Mouse (Mus musculus): ENCODE results near the gene Efna4.

Gene Efna4

GRCm38 (mm10) chr3:89332013-89332412 lies 5.8 kb downstream of the Efna4 start:
- DNase-seq (ENCODE audit: extremely low read depth, insufficient read length, low spot score): no peak

GRCm38 (mm10) chr3:89331561-89331960 lies 6.3 kb downstream of the Efna4 start:
- DNase-seq (ENCODE audit: extremely low read depth, insufficient read length, low spot score): no peak

DNA sequence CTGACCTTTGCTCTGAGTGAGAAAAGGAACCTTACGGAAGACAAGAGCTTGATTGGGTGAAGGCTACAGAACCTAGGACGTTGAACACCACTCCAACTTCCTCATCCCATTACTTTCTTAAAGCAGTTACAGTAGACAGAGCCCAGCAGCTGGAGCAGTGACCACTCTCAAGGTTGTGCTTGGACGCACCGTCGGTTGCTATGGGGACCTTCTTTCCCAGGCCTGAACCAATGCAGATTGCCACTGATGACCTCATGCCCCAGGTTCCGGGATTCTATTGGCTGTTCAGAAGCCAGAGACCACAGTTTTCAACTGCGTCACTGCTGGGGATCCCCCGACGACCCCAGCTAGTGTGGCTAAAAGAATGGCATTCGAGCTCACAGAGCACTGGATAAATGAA lies 6.9 kb downstream of the Efna4 start:
- no peak for DNase-seq (ENCODE audit: extremely low read depth, insufficient read length, low spot score)

DNA sequence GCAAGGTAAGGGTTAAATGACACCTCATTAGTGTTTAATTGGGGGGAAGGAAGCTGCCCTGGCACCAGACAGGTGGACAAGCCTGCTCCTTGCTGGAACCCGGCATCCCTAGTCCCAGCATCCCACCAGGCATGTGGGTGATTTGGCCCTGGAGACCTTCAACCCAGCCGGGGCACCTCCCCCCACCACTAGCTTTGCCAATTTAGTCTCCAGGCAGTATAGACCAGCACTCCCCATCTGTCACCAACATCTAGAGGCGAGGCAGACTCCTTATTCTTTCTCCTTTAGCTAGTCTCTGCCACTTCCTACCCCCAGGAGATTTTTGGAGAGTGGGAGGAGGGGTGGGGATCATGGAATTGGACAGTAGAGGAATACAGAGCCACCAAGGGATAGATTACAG lies 7.5 kb downstream of the Efna4 start:
- no peak for DNase-seq (ENCODE audit: extremely low read depth, insufficient read length, low spot score)

DNA sequence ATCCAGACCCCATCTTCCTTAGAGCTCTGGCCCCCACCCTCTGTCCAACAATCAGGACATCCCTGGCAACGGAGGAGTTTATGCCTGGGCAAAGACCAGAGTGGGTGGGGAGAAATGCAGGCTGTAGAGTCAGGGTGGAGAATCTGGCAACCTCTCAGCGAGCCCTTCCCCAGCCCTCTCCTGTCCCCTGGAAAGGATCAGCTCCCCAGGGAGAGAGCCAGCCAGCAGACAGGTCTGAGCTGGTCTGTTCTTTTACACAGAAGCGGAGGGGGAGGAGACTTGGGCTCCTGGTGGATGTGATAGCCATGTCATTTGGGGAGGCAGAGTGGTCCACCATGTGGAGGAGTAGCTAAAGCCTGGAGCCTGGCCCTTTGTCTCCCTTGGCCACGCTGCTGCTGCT lies 9.2 kb downstream of the Efna4 start:
- DNase-seq (ENCODE audit: extremely low read depth, insufficient read length, low spot score): no peak

DNA sequence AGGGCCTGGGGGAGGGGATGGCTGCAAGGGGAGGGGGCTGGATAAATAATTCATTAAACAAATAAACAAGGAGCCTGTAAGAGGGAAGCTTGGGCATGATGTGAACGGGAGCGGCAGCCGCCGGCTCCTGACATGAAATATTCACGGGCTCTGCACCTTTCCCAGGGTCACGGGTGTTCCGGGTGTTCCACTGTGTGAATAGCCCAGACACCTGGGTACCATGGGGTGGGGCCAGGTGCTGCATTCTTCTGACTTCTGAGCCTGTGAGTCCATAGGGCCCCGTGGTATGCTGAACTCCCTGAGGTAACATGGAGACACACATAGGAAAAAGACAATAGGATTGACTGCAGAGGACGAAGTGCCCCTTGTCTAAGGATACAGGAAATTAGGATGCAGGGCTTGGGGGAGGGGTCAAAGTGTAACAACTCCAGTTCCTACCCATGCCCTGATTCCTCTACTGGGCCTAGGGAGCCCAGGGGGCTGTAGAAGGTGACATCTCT lies 10.4 kb downstream of the Efna4 start:
- DNase-seq (ENCODE audit: extremely low read depth, insufficient read length, low spot score): no peak

GRCm38 (mm10) chr3:89325882-89326281 lies 11.9 kb downstream of the Efna4 start:
- DNase-seq (ENCODE audit: extremely low read depth, insufficient read length, low spot score): no peak

- DNase-seq (ENCODE audit: extremely low read depth, insufficient read length, low spot score): peak; percentile 83
Observed at GRCm38 (mm10) chr3:89322514-89323165, 15.2 kb downstream of the Efna4 start, which contains the start of gene Efna3. Gene Efna3 (minus strand): TSS chr3:89322965.

DNA sequence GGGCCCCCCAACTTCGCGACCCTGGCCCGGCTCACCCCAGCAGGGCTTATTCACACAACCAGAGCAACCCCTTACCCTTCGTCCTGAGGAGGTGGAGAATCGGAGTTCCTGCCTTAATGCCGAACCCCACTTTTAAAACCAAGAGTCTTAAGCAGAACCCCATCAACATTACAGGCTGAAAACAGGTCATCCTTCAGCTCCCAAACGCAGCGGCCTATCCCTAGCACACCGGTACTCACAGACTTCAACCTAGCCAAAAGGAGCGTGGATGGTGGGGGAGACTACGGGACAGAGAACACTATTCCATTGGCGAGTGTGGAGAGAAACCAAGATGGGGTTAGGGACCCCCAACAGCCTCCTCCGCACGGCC lies 15.7 kb downstream of the Efna4 start:
- DNase-seq (ENCODE audit: extremely low read depth, insufficient read length, low spot score): no peak

- DNase-seq (ENCODE audit: extremely low read depth, insufficient read length, low spot score): peak; percentile 61
Observed at GRCm38 (mm10) chr3:89321183-89322130, 16.4 kb downstream of the Efna4 start.

DNA sequence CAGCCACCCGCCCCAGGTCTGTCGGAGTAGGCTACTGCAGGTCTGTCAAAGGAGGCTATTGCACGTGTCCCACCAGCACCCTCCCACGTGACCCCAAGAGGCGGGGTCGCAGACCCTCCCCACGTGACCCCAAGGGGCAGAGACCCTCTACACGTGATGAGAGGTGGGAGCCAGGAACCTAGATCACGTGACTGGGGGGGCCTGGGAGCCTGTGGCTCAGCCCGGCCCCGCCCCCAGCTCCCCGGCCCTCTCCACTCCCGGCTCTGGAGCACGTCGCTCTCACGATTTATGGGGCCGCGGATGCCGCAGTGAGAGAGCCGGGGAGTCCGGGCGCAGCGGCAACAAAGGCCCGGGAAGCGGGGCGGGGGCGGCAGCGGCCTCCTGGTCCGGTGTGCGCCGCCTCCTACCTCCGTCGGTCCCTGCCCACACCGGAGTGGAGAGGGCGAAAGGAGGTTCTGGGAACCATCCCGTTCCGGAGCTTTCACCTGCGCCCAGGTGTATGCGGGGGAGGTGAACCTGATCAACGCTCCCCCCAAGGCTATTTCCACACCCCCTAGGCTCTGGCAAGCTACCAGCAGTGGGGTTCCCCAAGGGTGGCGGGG lies 17.1 kb downstream of the Efna4 start:
- no peak for DNase-seq (ENCODE audit: extremely low read depth, insufficient read length, low spot score)

DNA sequence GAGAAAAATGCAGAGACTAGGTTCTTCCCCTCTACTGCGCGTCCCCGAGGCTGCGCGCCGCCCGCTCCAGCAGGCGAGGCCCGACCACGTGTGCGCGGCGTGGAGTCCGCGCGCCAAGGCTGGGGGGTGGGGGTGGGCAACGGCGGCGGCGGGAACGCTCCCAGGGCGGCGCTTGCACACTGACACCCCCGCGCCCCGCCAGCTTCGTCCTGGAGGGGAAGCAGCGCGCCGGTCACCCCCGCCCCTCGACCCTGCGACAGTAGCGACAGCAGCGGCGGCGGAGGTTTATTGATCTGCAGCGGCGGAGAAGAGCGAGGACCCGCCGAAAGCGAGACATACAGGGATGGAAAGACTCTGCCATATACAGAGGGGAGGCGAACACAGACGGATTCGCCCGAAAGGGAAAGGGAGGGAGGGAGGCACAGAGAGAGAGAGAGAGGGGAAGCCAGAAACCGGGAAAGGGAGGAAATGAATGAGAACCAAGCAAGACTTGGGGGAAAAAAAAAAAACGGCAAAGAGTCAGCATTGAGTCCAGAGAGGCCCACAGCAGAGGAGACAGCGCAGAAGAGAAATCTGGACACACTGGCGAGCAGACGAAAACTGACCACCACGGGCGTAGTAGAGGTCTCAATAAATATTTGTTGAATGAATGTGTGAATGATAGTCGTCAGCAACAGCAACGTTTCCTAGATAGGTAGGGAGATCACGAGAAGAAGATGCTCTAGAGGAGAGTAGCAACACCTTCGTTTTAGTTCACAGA lies 18.1 kb downstream of the Efna4 start:
- DNase-seq (ENCODE audit: extremely low read depth, insufficient read length, low spot score): no peak

- DNase-seq (ENCODE audit: extremely low read depth, insufficient read length, low spot score): peak; percentile 36
Observed at GRCm38 (mm10) chr3:89318971-89319590, 18.7 kb downstream of the Efna4 start.

DNA sequence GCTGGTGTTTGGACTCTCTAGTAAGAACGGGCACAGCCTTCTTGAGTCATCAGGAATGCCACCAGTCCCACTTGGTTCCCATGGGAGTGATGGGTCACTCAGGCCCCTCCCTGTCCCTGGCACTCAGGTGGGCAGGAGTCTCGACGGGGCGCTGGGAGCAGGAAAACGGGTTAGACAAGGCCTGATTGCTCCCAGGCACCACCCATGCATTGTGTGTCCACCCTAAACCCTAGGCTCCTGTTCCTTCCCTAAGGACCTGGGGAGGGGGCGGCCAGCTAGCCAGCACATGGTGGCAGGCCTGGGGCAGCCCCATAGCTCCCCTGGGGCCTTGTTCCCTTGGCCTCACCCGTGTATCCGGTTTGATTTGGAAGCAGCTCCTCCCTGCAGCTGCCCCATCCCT lies 19.5 kb downstream of the Efna4 start:
- DNase-seq (ENCODE audit: extremely low read depth, insufficient read length, low spot score): peak; percentile 86

DNA sequence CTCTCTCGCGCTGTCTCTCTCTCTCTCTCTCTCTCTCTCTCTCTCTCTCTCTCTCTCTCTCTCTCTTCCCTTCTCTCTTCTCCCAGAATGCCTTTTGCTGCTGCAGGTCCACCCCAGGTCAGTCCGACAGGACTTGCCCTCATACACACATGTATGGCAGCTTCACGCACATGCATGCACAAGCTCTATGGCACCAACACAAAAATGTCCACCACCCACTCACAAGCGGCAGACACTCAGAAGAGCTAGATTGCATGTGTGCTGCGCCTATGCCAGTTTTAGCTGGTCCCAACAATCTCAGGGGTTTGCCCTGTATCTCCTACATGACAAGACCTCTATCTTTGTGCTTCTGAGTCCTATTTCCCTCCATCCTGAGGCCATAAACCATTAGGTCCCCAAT lies 20.6 kb downstream of the Efna4 start:
- DNase-seq (ENCODE audit: extremely low read depth, insufficient read length, low spot score): no peak

DNA sequence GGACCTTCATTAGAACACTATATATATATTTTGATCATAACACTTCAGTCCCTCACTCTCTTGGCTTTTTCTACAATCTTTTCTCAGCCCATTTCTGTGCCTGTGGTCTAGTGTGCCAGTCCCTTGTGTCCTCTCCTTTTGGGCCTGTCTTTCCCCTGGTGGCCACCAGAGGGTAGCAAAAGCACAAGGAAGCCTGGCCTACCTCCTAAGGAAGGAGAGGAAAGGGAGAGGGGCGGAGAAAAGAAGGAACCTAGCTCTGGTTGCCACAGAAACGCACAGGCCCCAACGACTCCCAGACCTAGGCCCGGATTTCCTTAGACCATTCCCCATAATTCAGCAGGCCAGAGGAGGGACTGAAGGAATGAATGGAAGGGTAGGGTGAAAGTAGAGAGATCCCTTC lies 21.0 kb downstream of the Efna4 start:
- DNase-seq (ENCODE audit: extremely low read depth, insufficient read length, low spot score): peak; percentile 71

DNA sequence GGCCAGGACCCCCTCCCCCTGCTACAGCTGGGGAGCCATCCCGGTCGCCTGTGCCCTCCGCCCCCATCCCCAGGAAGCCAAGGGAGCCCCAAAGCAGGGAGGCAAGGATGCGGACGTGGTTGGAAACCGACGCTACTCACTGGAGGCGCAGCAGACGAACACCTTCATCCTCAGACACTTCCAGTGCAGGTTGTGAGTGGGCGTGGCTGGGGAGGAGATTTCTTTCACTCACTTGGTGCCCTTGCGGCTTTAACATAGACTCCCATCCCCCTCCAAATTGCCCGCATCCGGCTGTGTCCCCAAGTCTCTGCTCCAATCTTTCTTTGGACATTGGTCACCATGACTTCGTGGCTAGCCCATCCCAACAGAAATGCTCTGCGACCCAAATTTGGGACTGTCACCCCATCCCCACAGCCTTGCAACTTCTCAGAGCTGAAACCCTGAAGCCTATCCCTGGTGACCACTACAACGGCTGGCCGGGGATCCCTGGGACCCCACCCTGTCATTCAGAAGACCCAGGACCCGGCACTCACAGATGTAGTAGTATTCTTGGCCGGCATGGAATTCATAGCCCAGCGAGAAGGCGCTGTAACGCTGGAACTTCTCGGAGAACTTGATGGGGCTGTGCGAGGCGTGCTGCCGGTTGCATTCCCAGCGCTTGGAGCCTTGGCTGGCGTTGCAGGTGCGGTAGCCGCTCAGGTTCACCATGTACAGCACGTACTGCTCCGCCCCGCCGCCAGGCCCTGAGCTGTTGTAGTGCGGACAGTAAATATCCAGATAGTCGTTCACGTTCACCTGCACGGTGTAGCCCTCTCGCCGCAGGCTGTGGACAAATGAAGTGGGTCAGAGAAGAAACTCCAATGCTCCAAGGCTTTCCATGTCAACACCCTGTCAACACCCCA lies 21.6 kb downstream of the Efna4 start:
- DNase-seq (ENCODE audit: extremely low read depth, insufficient read length, low spot score): no peak

DNA sequence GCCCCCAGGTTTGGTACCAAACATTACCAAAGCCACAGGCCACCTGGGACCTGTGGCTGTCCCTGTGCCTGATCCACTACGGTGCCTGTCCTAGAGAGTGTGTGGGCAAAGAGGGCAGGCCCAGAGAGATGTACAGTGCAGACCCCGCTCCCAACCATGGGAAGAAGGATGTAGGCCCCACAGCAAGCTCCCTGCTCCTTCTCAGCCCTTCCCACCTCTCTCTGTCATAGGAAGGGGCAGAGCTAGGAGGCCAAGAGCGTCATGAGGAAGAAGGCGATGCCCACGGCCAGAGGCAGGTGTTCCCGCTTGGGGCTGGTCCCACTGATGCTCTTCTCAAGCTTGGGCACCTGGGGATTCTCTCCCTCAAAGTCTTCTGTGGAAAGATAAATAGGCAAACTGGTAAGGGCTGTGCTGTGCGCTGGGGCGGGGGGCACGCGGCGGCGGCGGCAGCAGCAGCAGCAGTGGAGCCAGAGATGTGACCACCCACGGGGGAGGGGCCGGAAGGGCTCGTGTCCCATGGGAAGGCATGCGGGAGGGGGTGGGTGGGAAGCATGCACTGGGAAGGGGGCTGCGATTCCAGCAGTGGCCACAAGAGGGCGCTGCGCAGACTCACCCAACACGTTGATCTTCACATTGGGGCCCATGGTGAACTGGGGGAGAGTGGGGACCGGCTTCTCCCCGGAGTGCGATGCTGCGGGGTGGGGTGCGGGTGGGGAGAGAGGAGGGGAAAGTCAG lies 22.5 kb downstream of the Efna4 start:
- DNase-seq (ENCODE audit: extremely low read depth, insufficient read length, low spot score): peak; percentile 78

DNA sequence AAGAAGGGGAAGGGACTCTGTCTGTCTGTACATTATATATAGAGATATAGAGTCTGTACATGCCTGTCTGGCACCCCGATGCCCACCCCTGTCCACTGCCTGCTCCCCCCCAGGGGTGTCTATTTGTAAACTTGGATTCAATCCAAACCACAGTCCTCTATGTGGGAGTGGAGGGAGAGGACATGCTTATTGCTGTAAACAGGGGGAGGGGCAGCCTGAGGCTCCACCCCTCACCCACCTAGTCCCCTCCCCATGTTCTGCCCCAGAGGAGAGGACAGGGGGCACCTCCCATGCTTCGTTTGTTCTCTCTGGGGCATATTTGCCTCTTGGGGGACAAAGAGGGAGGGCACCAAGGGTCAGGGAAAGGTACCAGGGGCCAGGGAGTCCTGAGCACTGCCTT lies 23.0 kb downstream of the Efna4 start:
- no peak for DNase-seq (ENCODE audit: extremely low read depth, insufficient read length, low spot score)
